Mouse (Mus musculus) cerebellum, adult 18-20 months (tissue): ENCODE data around the gene Vmn2r43.
"Not testable (repeated sequence)": the region's sequence is repeated elsewhere in the genome, so short reads cannot be mapped to it uniquely, and the experiment has no call there.

Source experiments
- DNase-seq, 2 experiments: peaks; one replicate each; pipeline ENCODE4 v3.0.0; 2021

The Vmn2r43 gene

GRCm38 (mm10) chr7:8260499-8260898, at the start of gene Vmn2r43:
TSS of gene Vmn2r43 (minus strand) at chr7:8260599.
- not testable (repeated sequence) for DNase-seq

- DNase-seq: not testable (repeated sequence)
These were observed 60.2 kb downstream of the Vmn2r43 start, which contains the start of gene Vmn2r42 for GRCm38 (mm10) chr7:8200220-8200619. TSS of gene Vmn2r42 (minus strand) at chr7:8200320.
